Mouse (Mus musculus): ENCODE measurements around the gene Map1b. TPM values are rescaled to one million over a fixed set of nuclear protein-coding genes. Genes with fewer than 3 reads are reported as not detected.

Map1b gene
- not detected for total RNA-seq (2023)

GRCm38 (mm10) chr13:99516448-99516881 is at the start of gene Map1b:
Gene Map1b, minus strand, starts transcription at chr13:99516540.

Other genes with a start within 250 kb of the Map1b start
- 25.9 TPM for gene Ptcd2, start 171.8 kb downstream of the Map1b start, total RNA-seq (2023)
- 13.3 TPM for gene Mrps27, start 171.8 kb downstream of the Map1b start, total RNA-seq (2023)